Mouse (Mus musculus): ENCODE data around the gene Card19.

GRCm38 (mm10) chr13:49252746-49253145, 36.9 kb upstream of the Card19 start:
- no peak for TF ChIP-seq POLR2A (IDR thresholded peaks at IDR 0.05; ENCODE audit: borderline replicate concordance, insufficient read depth, low read length)
- no peak for TF ChIP-seq CTCF (IDR thresholded peaks at IDR 0.05; ENCODE audit: borderline replicate concordance, insufficient read depth, low read depth, low read length)
